Mouse (Mus musculus) c-Kit-positive CD71-positive TER-119-negative erythroid progenitor cells, embryonic 14.5 days (primary cell): ENCODE measurements around the gene Gm3286.
"Not testable (repeated sequence)": the region's sequence is repeated elsewhere in the genome, so short reads cannot be mapped to it uniquely, and the experiment has no call there.

ENCODE experiments used
- DNase-seq: peaks from one replicate; pipeline ENCODE4 v3.0.0-alpha.2; 2013; ENCODE audit warnings: low read depth

Gm3286 gene

DNA sequence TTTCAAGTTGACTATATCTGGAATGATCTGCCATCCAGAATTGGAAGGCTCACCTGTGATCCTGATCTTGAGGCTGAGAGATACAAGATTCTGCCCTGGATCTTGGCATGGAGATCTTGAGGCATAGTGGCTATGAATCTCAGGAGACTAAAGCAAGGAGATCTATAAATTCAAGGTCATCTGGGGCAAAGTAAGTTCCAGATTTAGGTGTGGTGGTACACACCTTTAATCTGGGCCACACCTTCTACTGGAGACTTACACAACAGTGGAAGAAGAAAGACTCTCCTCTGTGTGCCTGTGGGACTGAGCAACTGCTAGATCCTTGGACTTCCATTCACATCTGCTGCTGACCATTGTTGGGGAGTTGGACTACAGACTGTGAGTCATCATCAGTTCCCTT is at the start of gene Gm3286:
TSS of gene Gm3286 (plus strand) at position 301 of the 400 bp plus-strand sequence.
- not testable (repeated sequence) for DNase-seq
